Mouse (Mus musculus) ES-Bruce4 (cell line): ENCODE measurements at regions not wholly inside any gene's neighbourhood (a gene's known extent, or its start where the extent isn't known, plus 50 kb on each side); places are given as distances from the start of the nearest gene placed in this dataset.

Experiments used
- H3K27ac ChIP-seq: 2 replicates; pipeline ENCODE4 v1.5.1; 2012; ENCODE audit warnings: low read length, inconsistent platforms; ENCODE audit not compliant: insufficient read depth
- H3K27me3 ChIP-seq: 2 replicates; pipeline ENCODE4 v1.6.1; 2012; ENCODE audit warnings: mild to moderate bottlenecking, low read length, inconsistent platforms; ENCODE audit not compliant: control insufficient read depth, poor library complexity, insufficient read depth, severe bottlenecking
- H3K36me3 ChIP-seq: 2 replicates; pipeline ENCODE4 v1.6.1; 2012; ENCODE audit warnings: inconsistent platforms, mild to moderate bottlenecking, low read length, moderate library complexity; ENCODE audit not compliant: control insufficient read depth, poor library complexity, insufficient read depth, severe bottlenecking
- H3K4me1 ChIP-seq: one replicate; pipeline ENCODE4 v1.8.1; 2011; ENCODE audit warnings: low read length; ENCODE audit not compliant: control insufficient read depth, insufficient read depth
- H3K4me3 ChIP-seq: 2 replicates; pipeline ENCODE4 v1.5.1; 2011; ENCODE audit warnings: low read depth, mild to moderate bottlenecking, low read length
- H3K9ac ChIP-seq: 2 replicates; pipeline ENCODE4 v1.6.1; 2012; ENCODE audit warnings: low read depth, mild to moderate bottlenecking, inconsistent platforms; ENCODE audit not compliant: poor library complexity, severe bottlenecking
- H3K9me3 ChIP-seq: replicated peaks from 2 replicates; pipeline ENCODE4 v1.6.1; 2012; ENCODE audit warnings: mild to moderate bottlenecking, low read length, inconsistent platforms; ENCODE audit not compliant: control insufficient read depth, poor library complexity, insufficient read depth, severe bottlenecking
- CTCF ChIP-seq: IDR thresholded peaks from one replicate; pipeline ENCODE4 v1.8.1; 2011; ENCODE audit warnings: low read depth, low read length
- EP300 ChIP-seq: IDR thresholded peaks from 2 replicates; pipeline ENCODE4 v1.6.1; 2011; ENCODE audit warnings: low read depth, low read length; ENCODE audit not compliant: insufficient read depth
- POLR2A ChIP-seq: IDR thresholded peaks from one replicate; pipeline ENCODE4 v1.8.1; 2011; ENCODE audit warnings: low read length; ENCODE audit not compliant: insufficient read depth

- Histone ChIP-seq H3K9ac (no peak overlapping the region), H3K27me3 (no peaks in the 10 kb centered on the region), H3K36me3 (no peaks in the 10 kb centered on the region), H3K4me3 (no peak overlapping the region), H3K27ac (no peak overlapping the region), H3K4me1 (peaks cover 14% of the 10 kb centered on the region), H3K9me3 (no peaks in the 10 kb centered on the region)
- TF ChIP-seq CTCF (no peak), EP300 (no peak), POLR2A (no peak)
Measured at GRCm38 (mm10) chr14:120841311-120841710, 69.7 kb upstream of the Ipo5 start.

GRCm38 (mm10) chr14:120845172-120845571 is 65.9 kb upstream of the Ipo5 start:
- H3K27ac ChIP-seq: no peak overlapping the region
- no peaks in the 10 kb centered on the region for H3K9me3 ChIP-seq
- no peaks in the 10 kb centered on the region for H3K36me3 ChIP-seq
- no peak overlapping the region for H3K4me3 ChIP-seq
- H3K27me3 ChIP-seq: no peaks in the 10 kb centered on the region
- H3K9ac ChIP-seq: no peak overlapping the region
- peaks cover 10% of the 10 kb centered on the region for H3K4me1 ChIP-seq
- no peak for TF ChIP-seq POLR2A
- TF ChIP-seq EP300: no peak
- no peak for TF ChIP-seq CTCF

- peaks cover 10% of the 10 kb centered on the region for H3K4me1 ChIP-seq
- H3K9ac ChIP-seq: no peak overlapping the region
- no peaks in the 10 kb centered on the region for H3K36me3 ChIP-seq
- H3K27ac ChIP-seq: peak overlapping the region; percentile 17
- no peaks in the 10 kb centered on the region for H3K9me3 ChIP-seq
- H3K4me3 ChIP-seq: no peak overlapping the region
- H3K27me3 ChIP-seq: no peaks in the 10 kb centered on the region
- TF ChIP-seq CTCF (no peak), POLR2A (no peak)
Measured at GRCm38 (mm10) chr14:120846073-120846850, 64.8 kb upstream of the Ipo5 start.

- H3K27ac ChIP-seq: no peak overlapping the region
- no peaks in the 10 kb centered on the region for H3K27me3 ChIP-seq
- H3K9ac ChIP-seq: no peak overlapping the region
- H3K9me3 ChIP-seq: no peaks in the 10 kb centered on the region
- H3K4me1 ChIP-seq: peaks cover 10% of the 10 kb centered on the region
- no peaks in the 10 kb centered on the region for H3K36me3 ChIP-seq
- TF ChIP-seq EP300: no peak
- TF ChIP-seq POLR2A: no peak
- TF ChIP-seq CTCF: no peak
- no peak overlapping the region for H3K4me3 ChIP-seq
Measured at GRCm38 (mm10) chr14:120847006-120847405, 64.0 kb upstream of the Ipo5 start.

GRCm38 (mm10) chr14:120848083-120848951 is 62.7 kb upstream of the Ipo5 start:
- Histone ChIP-seq H3K36me3 (no peaks in the 10 kb centered on the region), H3K27me3 (no peaks in the 10 kb centered on the region), H3K27ac (no peak overlapping the region), H3K4me3 (no peak overlapping the region), H3K9ac (no peak overlapping the region), H3K4me1 (peaks cover 10% of the 10 kb centered on the region), H3K9me3 (no peaks in the 10 kb centered on the region)
- TF ChIP-seq POLR2A (no peak), CTCF (no peak), EP300 (no peak)

GRCm38 (mm10) chr14:120849159-120849558 is 61.9 kb upstream of the Ipo5 start:
- H3K36me3 ChIP-seq: no peaks in the 10 kb centered on the region
- TF ChIP-seq POLR2A (no peak), EP300 (no peak), CTCF (no peak)
- H3K4me1 ChIP-seq: peaks cover 10% of the 10 kb centered on the region
- no peak overlapping the region for H3K27ac ChIP-seq
- H3K9ac ChIP-seq: no peak overlapping the region
- H3K27me3 ChIP-seq: no peaks in the 10 kb centered on the region
- no peaks in the 10 kb centered on the region for H3K9me3 ChIP-seq
- H3K4me3 ChIP-seq: peak overlapping the region; percentile 30; the same call in 1 of the 2 replicates
